Mouse (Mus musculus) testis, adult 2 months (tissue): ENCODE results near the gene Spred3.

Experiments
- CTCF ChIP-seq: fragments of 200-500 bp; IDR thresholded peaks from 2 replicates; pipeline ENCODE4 v1.5.1; 2012; ENCODE audit warnings: low read depth, mild to moderate bottlenecking, inconsistent platforms, low read length, moderate library complexity; ENCODE audit not compliant: control insufficient read depth, insufficient read depth, insufficient replicate concordance
- POLR2A ChIP-seq: fragments of 200-500 bp; IDR thresholded peaks from 2 replicates; pipeline ENCODE4 v1.6.1; 2012; ENCODE audit warnings: low read depth, mild to moderate bottlenecking, inconsistent platforms, low read length, moderate library complexity; ENCODE audit not compliant: control insufficient read depth

DNA sequence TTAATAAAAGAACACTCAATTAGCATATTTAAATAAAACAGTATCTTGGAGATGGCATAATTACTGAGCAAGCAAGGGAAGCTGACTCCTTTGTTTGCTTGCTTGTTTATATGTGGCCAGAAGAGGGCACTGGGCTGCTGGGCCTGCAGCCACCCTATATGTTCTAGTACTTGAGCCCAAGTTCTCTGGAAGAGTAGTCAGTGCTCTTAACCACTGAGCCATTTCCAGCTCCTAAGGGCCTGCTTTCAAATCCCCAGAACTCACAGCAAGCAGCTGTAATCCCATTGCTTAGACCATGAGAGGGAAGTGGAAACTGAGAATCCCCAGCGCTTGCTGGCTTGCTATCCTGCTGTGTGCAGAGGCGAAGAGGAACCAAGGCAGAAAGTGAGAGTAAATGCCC, 41.5 kb downstream of the Spred3 start:
- TF ChIP-seq POLR2A = no peak
- no peak; the same call in 1 of the 2 replicates for TF ChIP-seq CTCF
